Mouse (Mus musculus) cortical plate, adult 2 months (tissue): ENCODE results near the gene Dtx4.
A peak's percentile ranks its signal among the peaks of the same experiment; 100 is the strongest.

Source experiments
- CTCF ChIP-seq: fragments of 200-500 bp; IDR thresholded peaks from 2 replicates; pipeline ENCODE4 v1.5.1; 2011; ENCODE audit warnings: mild to moderate bottlenecking, control low read depth, low read length; ENCODE audit not compliant: insufficient read depth; ENCODE audit errors: extremely low read depth
- POLR2A ChIP-seq: fragments of 200-500 bp; IDR thresholded peaks from 2 replicates; pipeline ENCODE4 v1.6.1; 2011; ENCODE audit warnings: mild to moderate bottlenecking, low read length, control low read depth; ENCODE audit not compliant: insufficient read depth; ENCODE audit errors: extremely low read depth

GRCm38 (mm10) chr19:12475380-12476250 is 25.6 kb downstream of the Dtx4 start:
- TF ChIP-seq CTCF: no peak
- TF ChIP-seq POLR2A: peak; percentile 57; the same call in 1 of the 2 replicates
